Mouse (Mus musculus): ENCODE results near the gene Gm21708. TPM values are rescaled to one million over a fixed set of nuclear protein-coding genes. Genes with fewer than 3 reads are reported as not detected.
"Not testable (repeated sequence)": the region's sequence is repeated elsewhere in the genome, so short reads cannot be mapped to it uniquely, and the experiment has no call there.

Gm21708 gene
- not detected in 2 replicates for polyA plus RNA-seq (2015; fragmentation: Nextera tagmentation; extraction: Ambion mirVana)

DNA sequence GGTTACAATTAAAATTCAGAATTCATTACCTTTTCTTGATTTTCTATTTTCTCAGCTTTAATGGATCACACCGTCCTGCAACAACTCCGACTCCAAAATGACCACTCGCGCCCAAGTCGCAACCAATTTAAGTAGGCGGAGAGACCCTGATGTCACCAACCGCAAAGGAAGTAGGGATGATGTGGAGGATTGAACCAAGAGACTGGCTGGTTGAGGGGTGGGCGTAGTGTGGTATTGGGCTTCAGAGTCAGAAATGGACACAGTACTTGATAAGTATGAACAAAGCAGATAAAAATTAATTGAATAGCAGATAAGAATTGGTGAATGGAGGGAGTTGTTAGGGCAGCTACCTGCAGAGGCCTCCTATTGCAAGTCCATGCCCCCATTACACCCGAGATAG is at the start of gene Gm21708, which contains the start of gene Gm21704:
TSS of gene Gm21708 (minus strand) at position 101 of the 400 bp plus-strand sequence.
TSS of gene Gm21704 (minus strand) at position 101 of the 400 bp plus-strand sequence.
- not testable (repeated sequence) for H3K9me3 ChIP-seq (ENCODE audit: control insufficient read depth, low read length); H3K27ac ChIP-seq (ENCODE audit: low read length); H3K4me2 ChIP-seq (ENCODE audit: low read depth, low read length); H3K9ac ChIP-seq (ENCODE audit: low read length); H3K4me3 ChIP-seq (ENCODE audit: low read length); ATAC-seq (ENCODE audit: low read depth); H3K36me3 ChIP-seq (ENCODE audit: control insufficient read depth, insufficient read depth, low read length); H3K4me1 ChIP-seq (replicated peaks; ENCODE audit: control insufficient read depth, insufficient read depth, low read length); H3K27me3 ChIP-seq (ENCODE audit: control insufficient read depth, insufficient read depth, low read depth, low read length)
- no CpG with 5 or more reads among the region's 9 CpGs for WGBS

Other genes with a start within 250 kb of the Gm21708 start
- not detected in 2 replicates for gene Gm21677, start 103.7 kb downstream of the Gm21708 start, polyA plus RNA-seq (2015; fragmentation: Nextera tagmentation; extraction: Ambion mirVana)
- not detected in 2 replicates for gene Gm21693, start 64.8 kb downstream of the Gm21708 start, polyA plus RNA-seq (2015; fragmentation: Nextera tagmentation; extraction: Ambion mirVana)
- not detected in 2 replicates for gene Gm21704, start within 50 bp of the Gm21708 start, polyA plus RNA-seq (2015; fragmentation: Nextera tagmentation; extraction: Ambion mirVana)

All from lung, embryonic 16.5 days (tissue).